Mouse (Mus musculus) neural tube, embryonic 13.5 days (tissue): ENCODE measurements at regions not wholly inside any gene's neighbourhood (a gene's known extent, or its start where the extent isn't known, plus 50 kb on each side); places are given as distances from the start of the nearest gene placed in this dataset.

Source experiments
- ATAC-seq: fragments of 200-750 bp; cut with Nextera tagmentation; 2 replicates; pipeline ENCODE4 v1.8.0; 2017; ENCODE audit warnings: low read depth, mild to moderate bottlenecking, moderate TSS enrichment, moderate library complexity
- H3K27ac ChIP-seq: fragments of 300-500 bp; sonication (generic); replicated peaks from 2 replicates; pipeline ENCODE4 v1.5.1; 2015; ENCODE audit warnings: moderate library complexity, mild to moderate bottlenecking, inconsistent platforms
- H3K27me3 ChIP-seq: fragments of 300-500 bp; sonication (generic); 2 replicates; pipeline ENCODE4 v1.6.1; 2015; ENCODE audit warnings: mild to moderate bottlenecking, inconsistent platforms
- H3K36me3 ChIP-seq: fragments of 300-500 bp; sonication (generic); 2 replicates; pipeline ENCODE4 v1.6.1; 2015; ENCODE audit warnings: mild to moderate bottlenecking, inconsistent platforms
- H3K4me1 ChIP-seq: fragments of 300-500 bp; sonication (generic); replicated peaks from 2 replicates; pipeline ENCODE4 v1.6.1; 2015; ENCODE audit warnings: inconsistent platforms
- H3K4me2 ChIP-seq: fragments of 300-500 bp; sonication (generic); 2 replicates; pipeline ENCODE4 v1.6.1; 2015; ENCODE audit warnings: inconsistent platforms, mild to moderate bottlenecking, moderate library complexity
- H3K4me3 ChIP-seq: fragments of 300-500 bp; sonication (generic); 2 replicates; pipeline ENCODE4 v1.5.1; 2015; ENCODE audit warnings: mild to moderate bottlenecking, inconsistent platforms
- H3K9ac ChIP-seq: fragments of 300-500 bp; sonication (generic); 2 replicates; pipeline ENCODE4 v1.6.1; 2015; ENCODE audit warnings: moderate library complexity, mild to moderate bottlenecking, inconsistent platforms
- H3K9me3 ChIP-seq: fragments of 300-500 bp; sonication (generic); 2 replicates; pipeline ENCODE4 v1.6.1; 2016; ENCODE audit warnings: inconsistent platforms
- WGBS: fragments of 180-500 bp; shearing (Covaris S2); methylation state at CpG from one replicate; pipeline ENCODE4 v1.1.7; 2015; 5-methylcytosine and 5-hydroxymethylcytosine counted together

- Histone ChIP-seq H3K27me3 (no peaks in the 10 kb centered on the region), H3K4me3 (no peak overlapping the region), H3K9me3 (no peaks in the 10 kb centered on the region), H3K4me1 (no peaks in the 10 kb centered on the region), H3K4me2 (no peak overlapping the region), H3K27ac (no peak overlapping the region), H3K9ac (no peak overlapping the region), H3K36me3 (no peaks in the 10 kb centered on the region)
- ATAC-seq, result no peak
- 96% methylated on average over 3 of the region's 3 CpGs for WGBS
Measured at GRCm38 (mm10) chr10:19091949-19092348, 76.5 kb upstream of the Tnfaip3 start.

- Histone ChIP-seq H3K4me2 (no peak overlapping the region), H3K9ac (no peak overlapping the region), H3K4me1 (no peaks in the 10 kb centered on the region), H3K27ac (no peak overlapping the region), H3K9me3 (no peaks in the 10 kb centered on the region), H3K27me3 (no peaks in the 10 kb centered on the region), H3K36me3 (no peaks in the 10 kb centered on the region), H3K4me3 (no peak overlapping the region)
- 33% methylated on average over 3 of the region's 3 CpGs for WGBS
- ATAC-seq, result no peak
Measured at GRCm38 (mm10) chr10:19091110-19091509, 75.7 kb upstream of the Tnfaip3 start.

DNA sequence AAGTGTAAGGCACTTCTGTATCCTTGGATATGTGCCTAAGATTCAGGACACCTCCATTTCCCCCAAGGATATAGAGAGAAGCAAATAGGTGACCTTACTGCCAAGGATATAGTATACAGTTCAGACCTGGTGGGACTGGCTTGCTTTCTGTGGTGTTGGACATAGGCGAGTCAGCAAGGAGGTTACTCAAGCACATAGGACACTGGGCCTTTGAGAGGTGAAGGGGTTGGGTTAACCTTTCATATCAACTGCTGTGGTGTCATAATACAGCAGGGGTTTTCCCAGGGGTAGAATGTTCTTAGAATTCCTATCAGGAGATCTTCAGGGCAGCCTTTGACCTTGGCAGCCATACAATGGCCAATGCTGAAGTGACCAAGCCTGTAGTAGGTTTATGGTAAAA, 71.5 kb upstream of the Tnfaip3 start:
- Histone ChIP-seq H3K4me2 (no peak overlapping the region), H3K9ac (no peak overlapping the region), H3K36me3 (no peaks in the 10 kb centered on the region), H3K4me1 (no peaks in the 10 kb centered on the region), H3K4me3 (no peak overlapping the region), H3K27me3 (no peaks in the 10 kb centered on the region), H3K27ac (no peak overlapping the region), H3K9me3 (no peaks in the 10 kb centered on the region)
- ATAC-seq, result no peak
- WGBS, result 94% methylated on average over 1 of the region's 1 CpGs

GRCm38 (mm10) chr10:19082136-19082535, 66.7 kb upstream of the Tnfaip3 start:
- ATAC-seq, result no peak
- no peak overlapping the region for H3K4me3 ChIP-seq
- H3K36me3 ChIP-seq, result no peaks in the 10 kb centered on the region
- H3K4me2 ChIP-seq, result no peak overlapping the region
- no peaks in the 10 kb centered on the region for H3K4me1 ChIP-seq
- no peaks in the 10 kb centered on the region for H3K9me3 ChIP-seq
- no peaks in the 10 kb centered on the region for H3K27me3 ChIP-seq
- H3K27ac ChIP-seq, result no peak overlapping the region
- WGBS, result 89% methylated on average over 4 of the region's 4 CpGs
- no peak overlapping the region for H3K9ac ChIP-seq

- Histone ChIP-seq H3K27me3 (no peaks in the 10 kb centered on the region), H3K36me3 (no peaks in the 10 kb centered on the region), H3K4me2 (no peak overlapping the region), H3K4me3 (no peak overlapping the region), H3K9me3 (no peaks in the 10 kb centered on the region), H3K4me1 (no peaks in the 10 kb centered on the region), H3K27ac (no peak overlapping the region), H3K9ac (no peak overlapping the region)
- ATAC-seq, result no peak
- WGBS, result 85% methylated on average over 4 of the region's 4 CpGs
Measured at GRCm38 (mm10) chr10:19078047-19078446, 62.6 kb upstream of the Tnfaip3 start.

DNA sequence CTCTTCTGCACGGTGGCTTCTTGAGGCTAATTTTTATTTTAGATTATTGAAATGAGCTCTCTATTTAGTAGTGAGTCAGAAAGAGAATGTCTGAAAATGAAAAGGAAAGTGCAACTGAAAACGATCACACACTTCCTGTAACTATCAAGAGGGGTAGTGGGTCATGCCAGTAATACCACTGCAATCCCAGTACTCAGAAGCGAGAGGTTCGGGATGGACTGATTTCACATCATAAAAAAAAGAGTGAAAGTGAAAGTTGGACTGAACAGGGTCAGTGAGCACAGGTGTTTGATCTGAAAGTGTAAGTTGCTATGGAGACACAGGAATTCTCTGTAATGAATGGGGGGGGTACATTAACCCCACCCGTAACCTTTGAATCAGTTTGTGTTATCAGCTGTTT, 52.9 kb upstream of the Tnfaip3 start:
- Histone ChIP-seq H3K27ac (no peak overlapping the region), H3K4me3 (no peak overlapping the region), H3K36me3 (no peaks in the 10 kb centered on the region), H3K9me3 (no peaks in the 10 kb centered on the region), H3K9ac (no peak overlapping the region), H3K4me1 (no peaks in the 10 kb centered on the region), H3K4me2 (no peak overlapping the region), H3K27me3 (no peaks in the 10 kb centered on the region)
- 90% methylated on average over 5 of the region's 5 CpGs for WGBS
- ATAC-seq, result no peak

DNA sequence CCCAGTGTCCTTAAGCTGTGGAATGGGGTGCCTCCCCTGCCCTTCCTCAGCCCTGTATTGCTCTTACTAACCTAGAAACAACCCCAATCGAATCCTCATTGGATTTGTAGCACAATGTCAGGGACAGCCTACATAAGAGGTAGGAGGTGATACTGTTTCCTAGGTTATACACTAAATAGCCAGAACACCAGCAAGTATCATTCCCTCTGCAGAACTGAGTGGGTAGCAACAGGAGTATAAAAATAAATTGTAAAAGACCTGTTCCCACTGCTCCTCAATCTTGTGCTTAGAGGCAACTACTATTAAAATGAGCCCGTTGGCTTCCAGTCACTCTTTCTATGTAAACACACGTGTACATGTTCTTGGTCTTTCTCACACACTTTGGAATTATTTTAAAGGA, 52.2 kb upstream of the Tnfaip3 start:
- no peak for ATAC-seq
- H3K27me3 ChIP-seq, result no peaks in the 10 kb centered on the region
- 86% methylated on average over 3 of the region's 3 CpGs for WGBS
- H3K9me3 ChIP-seq, result no peaks in the 10 kb centered on the region
- H3K4me2 ChIP-seq, result no peak overlapping the region
- no peak overlapping the region for H3K4me3 ChIP-seq
- no peaks in the 10 kb centered on the region for H3K36me3 ChIP-seq
- no peaks in the 10 kb centered on the region for H3K4me1 ChIP-seq
- H3K9ac ChIP-seq, result no peak overlapping the region
- no peak overlapping the region for H3K27ac ChIP-seq

GRCm38 (mm10) chr10:19066821-19067350, 51.4 kb upstream of the Tnfaip3 start:
- ATAC-seq, result no peak
- Histone ChIP-seq H3K36me3 (no peaks in the 10 kb centered on the region), H3K27ac (no peak overlapping the region), H3K4me1 (no peaks in the 10 kb centered on the region), H3K4me2 (no peak overlapping the region), H3K9ac (no peak overlapping the region), H3K4me3 (no peak overlapping the region), H3K27me3 (no peaks in the 10 kb centered on the region), H3K9me3 (no peaks in the 10 kb centered on the region)
- WGBS, result 92% methylated on average over 5 of the region's 5 CpGs
